Mouse (Mus musculus) forebrain, embryonic 13.5 days (tissue): ENCODE data around the gene Sema3a. TPM values are rescaled to one million over a fixed set of nuclear protein-coding genes. Genes with fewer than 3 reads are reported as not detected.

Experiments
- ATAC-seq: fragments of 200-750 bp; cut with Nextera tagmentation; 2 replicates; pipeline ENCODE4 v1.8.0; 2017
- H3K27ac ChIP-seq: fragments of 300-500 bp; sonication (generic); 2 replicates; pipeline ENCODE4 v1.5.1; 2015; ENCODE audit warnings: inconsistent platforms, mild to moderate bottlenecking, moderate library complexity
- H3K27me3 ChIP-seq: fragments of 300-500 bp; sonication (generic); 2 replicates; pipeline ENCODE4 v1.6.1; 2015; ENCODE audit warnings: mild to moderate bottlenecking, inconsistent platforms
- H3K36me3 ChIP-seq: fragments of 300-500 bp; sonication (generic); 2 replicates; pipeline ENCODE4 v1.6.1; 2015; ENCODE audit warnings: mild to moderate bottlenecking, inconsistent platforms; ENCODE audit not compliant: poor library complexity, severe bottlenecking
- H3K4me1 ChIP-seq: fragments of 300-500 bp; sonication (generic); 2 replicates; pipeline ENCODE4 v1.6.1; 2015; ENCODE audit warnings: inconsistent platforms
- H3K4me2 ChIP-seq: fragments of 300-500 bp; sonication (generic); 2 replicates; pipeline ENCODE4 v1.6.1; 2015; ENCODE audit warnings: inconsistent platforms, mild to moderate bottlenecking, moderate library complexity
- H3K4me3 ChIP-seq: fragments of 300-500 bp; sonication (generic); 2 replicates; pipeline ENCODE4 v1.5.1; 2015; ENCODE audit warnings: mild to moderate bottlenecking, inconsistent platforms
- H3K9ac ChIP-seq: fragments of 300-500 bp; sonication (generic); 2 replicates; pipeline ENCODE4 v1.6.1; 2015; ENCODE audit warnings: mild to moderate bottlenecking, inconsistent platforms
- H3K9me3 ChIP-seq: fragments of 300-500 bp; sonication (generic); replicated peaks from 2 replicates; pipeline ENCODE4 v1.6.1; 2016; ENCODE audit warnings: inconsistent platforms
- WGBS: fragments of 180-500 bp; shearing (Covaris S2); methylation state at CpG from one replicate; pipeline ENCODE4 v1.1.7; 2015; 5-methylcytosine and 5-hydroxymethylcytosine counted together
- polyA plus RNA-seq: library from polyadenylated mRNA; unstranded; fragments of >200 nt; fragmentation: Nextera tagmentation; extraction: Ambion mirVana; gene quantifications from 2 replicates; pipeline ENCODE4 v1.2.1, GENCODE M21; 2015

Sema3a gene
- polyA plus RNA-seq, 1 experiment from 2014 or later: 13.2 TPM

GRCm38 (mm10) chr5:13525597-13525996 lies 400.4 kb downstream of the Sema3a start:
- H3K9me3 ChIP-seq: no peaks in the 10 kb centered on the region
- no peak overlapping the region for H3K27ac ChIP-seq
- H3K36me3 ChIP-seq: no peaks in the 10 kb centered on the region
- no peak overlapping the region for H3K4me3 ChIP-seq
- H3K9ac ChIP-seq: no peak overlapping the region
- no peak overlapping the region for H3K4me2 ChIP-seq
- H3K4me1 ChIP-seq: peaks cover 14% of the 10 kb centered on the region
- H3K27me3 ChIP-seq: no peaks in the 10 kb centered on the region
- WGBS: 65% methylated on average over 3 of the region's 3 CpGs
- ATAC-seq: no peak; the same call in 1 of the 2 replicates

DNA sequence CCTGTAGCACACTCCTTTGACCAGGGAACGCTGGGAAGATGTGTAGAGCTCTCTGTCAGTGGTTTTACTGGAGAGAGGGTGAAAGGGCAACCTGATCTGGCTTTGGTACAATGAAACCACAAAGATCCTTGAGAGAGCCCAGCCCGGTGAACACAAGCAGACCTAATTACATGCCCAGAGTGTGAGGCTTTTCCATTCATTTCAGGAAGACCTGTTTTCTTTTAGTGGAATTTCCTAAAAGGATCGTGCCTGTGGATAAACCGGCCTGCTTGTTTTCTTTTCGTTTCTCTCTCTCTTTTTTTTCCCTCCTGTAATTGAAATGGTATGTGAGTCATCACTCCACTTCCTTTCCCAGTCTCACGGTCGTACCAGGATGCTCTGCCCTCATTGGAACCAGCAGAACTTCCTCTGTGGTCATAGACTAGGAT lies 401.8 kb downstream of the Sema3a start:
- Histone ChIP-seq H3K9me3 (no peaks in the 10 kb centered on the region), H3K27me3 (0 out of 2 replicates have a peak, but pooled peaks cover 3% of the 10 kb centered on the region), H3K4me2 (no peak overlapping the region), H3K4me1 (peaks cover 14% of the 10 kb centered on the region), H3K9ac (no peak overlapping the region), H3K36me3 (no peaks in the 10 kb centered on the region), H3K27ac (no peak overlapping the region), H3K4me3 (no peak overlapping the region)
- 4% methylated on average over 7 of the region's 7 CpGs for WGBS
- no peak; the same call in 1 of the 2 replicates for ATAC-seq

DNA sequence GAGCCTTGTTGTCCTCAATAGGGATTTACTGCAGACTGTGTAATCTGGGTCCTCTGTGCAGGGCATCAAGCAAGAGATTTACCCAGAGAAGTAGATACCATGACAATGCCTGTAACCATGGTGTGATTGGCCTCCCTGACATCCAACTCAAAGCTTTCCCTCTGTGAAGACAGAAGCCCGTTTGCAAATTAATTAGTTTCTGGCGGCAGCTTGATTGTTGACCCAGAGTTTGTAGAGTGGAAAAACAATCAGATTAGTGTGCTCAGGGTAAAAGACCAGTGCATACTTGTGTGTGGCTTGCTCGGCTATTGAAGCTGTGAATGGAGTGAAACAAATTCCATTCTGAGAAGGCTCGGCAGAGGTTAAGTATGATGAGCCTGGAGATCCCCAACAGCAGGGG lies 404.0 kb downstream of the Sema3a start:
- Histone ChIP-seq H3K4me1 (peaks cover 14% of the 10 kb centered on the region), H3K4me2 (peak overlapping the region; percentile 20; the same call in 1 of the 2 replicates), H3K9ac (no peak overlapping the region), H3K4me3 (no peak overlapping the region), H3K36me3 (no peaks in the 10 kb centered on the region), H3K27me3 (0 out of 2 replicates have a peak, but pooled peaks cover 3% of the 10 kb centered on the region), H3K9me3 (no peaks in the 10 kb centered on the region), H3K27ac (no peak overlapping the region)
- whole genome bisulfite sequencing: 2% methylated on average over 4 of the region's 4 CpGs
- peak; percentile 93 for ATAC-seq

- ATAC-seq: no peak
- WGBS: 4% methylated on average over 2 of the region's 2 CpGs
- H3K4me2 ChIP-seq: no peak overlapping the region
- H3K9me3 ChIP-seq: no peaks in the 10 kb centered on the region
- no peak overlapping the region; the same call in 1 of the 2 replicates for H3K27ac ChIP-seq
- H3K4me3 ChIP-seq: no peak overlapping the region
- H3K9ac ChIP-seq: no peak overlapping the region
- no peaks in the 10 kb centered on the region for H3K27me3 ChIP-seq
- no peaks in the 10 kb centered on the region for H3K36me3 ChIP-seq
- H3K4me1 ChIP-seq: peaks cover 10% of the 10 kb centered on the region
These were observed 422.4 kb downstream of the Sema3a start for GRCm38 (mm10) chr5:13547472-13548209.

DNA sequence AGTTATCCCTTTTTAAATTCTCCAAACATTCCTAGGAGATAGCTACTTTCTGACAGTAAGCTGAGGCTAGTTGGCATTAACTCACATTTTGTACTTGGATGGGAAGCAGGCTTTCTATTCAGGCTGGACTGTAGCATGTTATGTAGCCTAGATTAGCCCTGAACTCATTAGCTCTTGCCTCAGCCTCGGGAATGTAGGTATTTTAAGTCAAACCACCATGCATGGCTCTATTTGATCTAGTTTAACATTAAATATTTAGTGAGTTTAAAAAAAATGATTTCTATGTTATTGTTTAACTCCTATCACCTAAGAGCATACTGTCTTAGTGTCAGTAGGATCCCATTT lies 423.0 kb downstream of the Sema3a start:
- Histone ChIP-seq H3K9me3 (no peaks in the 10 kb centered on the region), H3K4me3 (no peak overlapping the region), H3K9ac (no peak overlapping the region), H3K27ac (no peak overlapping the region), H3K4me2 (no peak overlapping the region), H3K27me3 (no peaks in the 10 kb centered on the region), H3K36me3 (no peaks in the 10 kb centered on the region), H3K4me1 (peaks cover 10% of the 10 kb centered on the region)
- ATAC-seq: no peak
- WGBS: 16% methylated on average over 1 of the region's 1 CpGs

DNA sequence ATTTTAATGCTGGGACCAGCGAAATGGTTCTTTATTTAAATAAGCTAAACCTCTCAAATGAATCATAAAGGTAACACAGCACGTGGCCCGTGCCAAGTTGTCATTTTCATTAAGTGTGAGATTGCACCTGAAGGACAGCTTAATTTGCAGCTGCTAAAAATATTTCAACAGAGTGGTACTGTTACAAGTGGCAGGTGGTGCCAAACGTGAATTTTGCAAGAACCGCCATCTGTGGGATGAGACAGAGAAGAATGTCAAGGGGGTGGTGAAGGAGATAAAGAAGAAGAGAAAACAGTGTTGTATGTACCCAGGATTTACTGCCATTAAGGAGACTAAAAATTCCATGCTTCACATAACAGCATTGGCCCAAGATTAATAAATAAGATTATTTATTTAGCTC lies 423.9 kb downstream of the Sema3a start:
- no peak for ATAC-seq
- H3K4me2 ChIP-seq: no peak overlapping the region
- H3K36me3 ChIP-seq: no peaks in the 10 kb centered on the region
- peaks cover 10% of the 10 kb centered on the region for H3K4me1 ChIP-seq
- H3K27me3 ChIP-seq: no peaks in the 10 kb centered on the region
- no peak overlapping the region for H3K9ac ChIP-seq
- 77% methylated on average over 5 of the region's 5 CpGs for whole genome bisulfite sequencing
- H3K4me3 ChIP-seq: no peak overlapping the region
- H3K27ac ChIP-seq: no peak overlapping the region
- no peaks in the 10 kb centered on the region for H3K9me3 ChIP-seq

GRCm38 (mm10) chr5:13550953-13551352 lies 425.7 kb downstream of the Sema3a start:
- 68% methylated on average over 1 of the region's 1 CpGs for WGBS
- H3K4me3 ChIP-seq: no peak overlapping the region
- no peak for ATAC-seq
- no peaks in the 10 kb centered on the region for H3K36me3 ChIP-seq
- H3K27ac ChIP-seq: no peak overlapping the region
- peaks cover 10% of the 10 kb centered on the region for H3K4me1 ChIP-seq
- no peak overlapping the region for H3K4me2 ChIP-seq
- no peaks in the 10 kb centered on the region for H3K9me3 ChIP-seq
- no peaks in the 10 kb centered on the region for H3K27me3 ChIP-seq
- no peak overlapping the region for H3K9ac ChIP-seq

DNA sequence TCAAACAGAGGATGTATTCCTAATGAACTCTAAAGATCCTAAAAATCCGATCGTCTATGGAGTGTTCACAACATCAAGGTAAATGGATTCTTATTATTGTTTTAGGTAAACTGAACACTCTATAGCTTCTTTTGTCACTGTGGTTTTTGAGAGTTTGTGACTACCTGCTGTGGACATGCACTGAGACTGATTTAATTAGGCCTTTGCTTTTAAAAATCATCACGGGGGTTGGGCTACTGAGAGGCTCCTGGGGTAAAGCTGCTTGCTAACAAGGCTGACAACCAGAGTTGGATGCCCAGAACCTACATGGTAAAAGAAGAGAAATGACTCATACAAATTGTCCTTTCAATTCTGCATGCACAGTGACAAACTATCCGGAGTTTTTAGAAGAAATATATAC lies 432.0 kb downstream of the Sema3a start:
- Histone ChIP-seq H3K36me3 (no peaks in the 10 kb centered on the region), H3K4me1 (0 out of 2 replicates have a peak, but pooled peaks cover 3% of the 10 kb centered on the region), H3K27me3 (no peaks in the 10 kb centered on the region), H3K4me3 (no peak overlapping the region), H3K27ac (no peak overlapping the region), H3K9me3 (no peaks in the 10 kb centered on the region), H3K4me2 (no peak overlapping the region), H3K9ac (no peak overlapping the region)
- ATAC-seq: no peak; the same call in 1 of the 2 replicates
- WGBS: 8% methylated on average over 4 of the region's 4 CpGs

- Histone ChIP-seq H3K36me3 (peaks cover 4% of the 10 kb centered on the region), H3K9me3 (no peaks in the 10 kb centered on the region), H3K4me2 (no peak overlapping the region), H3K4me3 (no peak overlapping the region), H3K9ac (no peak overlapping the region), H3K27me3 (no peaks in the 10 kb centered on the region), H3K4me1 (no peaks in the 10 kb centered on the region), H3K27ac (no peak overlapping the region)
- ATAC-seq: no peak
- WGBS: 62% methylated on average over 3 of the region's 3 CpGs
These were observed 448.7 kb downstream of the Sema3a start for GRCm38 (mm10) chr5:13573867-13574266.

GRCm38 (mm10) chr5:13579123-13579522 lies 453.9 kb downstream of the Sema3a start:
- H3K36me3 ChIP-seq: no peaks in the 10 kb centered on the region
- H3K9me3 ChIP-seq: no peaks in the 10 kb centered on the region
- no peak overlapping the region for H3K9ac ChIP-seq
- H3K4me1 ChIP-seq: no peaks in the 10 kb centered on the region
- no peak overlapping the region for H3K27ac ChIP-seq
- WGBS: 27% methylated on average over 2 of the region's 2 CpGs
- ATAC-seq: no peak
- 0 out of 2 replicates have a peak, but pooled peaks cover 3% of the 10 kb centered on the region for H3K27me3 ChIP-seq
- no peak overlapping the region for H3K4me3 ChIP-seq
- H3K4me2 ChIP-seq: no peak overlapping the region

DNA sequence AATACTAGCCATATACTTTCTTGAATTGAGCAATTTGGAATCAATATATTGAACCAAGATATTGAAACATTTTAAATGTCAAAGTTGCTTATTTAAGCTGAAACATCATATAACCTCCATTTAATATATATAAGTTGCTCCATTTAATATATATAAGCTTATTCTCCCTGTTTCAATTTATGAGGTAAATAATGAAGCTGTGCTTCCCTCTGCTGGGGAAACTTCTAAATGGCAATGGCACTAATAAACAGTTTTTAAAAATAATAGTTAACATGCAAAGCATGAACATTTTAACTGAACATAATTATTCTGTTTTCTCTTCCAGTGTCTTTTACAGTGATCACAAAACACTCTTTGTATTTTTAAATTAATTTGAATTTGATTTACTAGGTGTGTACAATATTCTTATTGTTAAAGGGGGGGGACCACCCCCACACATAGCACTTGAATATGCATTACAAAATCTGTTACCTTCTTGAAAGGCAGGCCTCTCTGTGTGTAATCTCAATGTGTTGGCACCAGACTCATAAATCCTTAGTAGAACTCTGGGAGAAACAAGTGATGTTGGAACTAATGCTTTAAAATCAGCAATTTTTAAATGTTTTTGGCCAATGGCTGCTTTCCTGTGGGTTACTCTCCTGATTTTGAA lies 460.5 kb downstream of the Sema3a start:
- no peaks in the 10 kb centered on the region for H3K9me3 ChIP-seq
- no peaks in the 10 kb centered on the region for H3K4me1 ChIP-seq
- H3K9ac ChIP-seq: no peak overlapping the region
- H3K27ac ChIP-seq: no peak overlapping the region
- peak; percentile 58 for ATAC-seq
- no peak overlapping the region for H3K4me3 ChIP-seq
- 0 out of 2 replicates have a peak, but pooled peaks cover 3% of the 10 kb centered on the region for H3K27me3 ChIP-seq
- no peak overlapping the region for H3K4me2 ChIP-seq
- no peaks in the 10 kb centered on the region for H3K36me3 ChIP-seq

DNA sequence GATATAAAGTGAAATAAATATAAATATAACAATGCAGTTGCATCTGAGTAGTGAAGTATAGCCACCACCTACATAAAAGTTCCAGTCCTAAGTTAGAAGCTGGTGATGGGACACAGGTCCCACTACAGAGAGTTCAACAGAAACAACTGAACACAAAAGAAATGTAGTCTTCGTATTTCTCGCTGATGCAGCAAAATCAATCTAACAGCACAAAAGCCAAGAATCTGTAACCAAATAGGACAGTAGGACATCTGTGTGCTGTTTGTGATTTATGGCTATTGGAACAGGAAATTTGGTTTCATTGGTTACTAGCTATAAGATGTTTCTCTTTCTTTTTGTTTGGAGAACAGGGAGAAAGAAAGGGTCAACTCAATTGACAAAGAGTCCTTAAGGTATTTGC lies 469.2 kb downstream of the Sema3a start:
- Histone ChIP-seq H3K36me3 (peaks cover 5% of the 10 kb centered on the region; the same call in 1 of the 2 replicates), H3K9me3 (no peaks in the 10 kb centered on the region), H3K4me3 (no peak overlapping the region), H3K4me2 (no peak overlapping the region), H3K4me1 (no peaks in the 10 kb centered on the region), H3K27ac (no peak overlapping the region), H3K27me3 (no peaks in the 10 kb centered on the region), H3K9ac (no peak overlapping the region)
- ATAC-seq: no peak
- 91% methylated on average over 2 of the region's 2 CpGs for WGBS
